Mouse (Mus musculus): ENCODE measurements at regions not wholly inside any gene's neighbourhood (a gene's known extent, or its start where the extent isn't known, plus 50 kb on each side); places are given as distances from the start of the nearest gene placed in this dataset.

DNA sequence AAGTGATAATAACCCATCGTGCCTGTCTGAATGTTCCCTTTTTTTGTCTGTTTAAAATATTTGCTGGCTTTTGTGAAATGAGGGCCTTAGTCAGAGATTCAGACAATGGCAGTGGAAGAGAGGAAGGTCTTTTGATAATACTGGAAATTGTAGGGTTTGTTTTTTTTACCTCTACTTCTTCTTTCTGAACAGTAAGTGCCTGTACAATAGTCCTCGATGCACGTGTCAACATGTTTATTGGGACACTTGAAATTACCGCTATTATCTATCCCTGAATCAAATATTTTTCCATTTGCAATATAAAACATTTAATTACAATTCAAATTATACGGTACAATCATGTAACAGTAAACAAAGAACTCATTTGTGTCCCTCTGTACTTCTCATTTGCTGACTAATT is 733.5 kb downstream of the Fam19a2 start:
- 70% methylated on average over 5 of the region's 5 CpGs for WGBS
- no peaks in the 10 kb centered on the region for H3K27me3 ChIP-seq (ENCODE audit: control insufficient read depth, insufficient read depth, low read length)
- no peak overlapping the region for H3K4me2 ChIP-seq (ENCODE audit: low read length)
- no peak for ATAC-seq (ENCODE audit: insufficient number of reproducible peaks, insufficient read depth, low FRiP score, low read depth)
- no peaks in the 10 kb centered on the region for H3K36me3 ChIP-seq (ENCODE audit: control insufficient read depth, insufficient read depth, low read length)
- no peaks in the 10 kb centered on the region for H3K9me3 ChIP-seq (ENCODE audit: control insufficient read depth, low read length)
- H3K4me3 ChIP-seq (ENCODE audit: control insufficient read depth in 1 of 2, insufficient read depth in 1 of 2, low read depth in 1 of 2, low read length in 2 of 2): no peak overlapping the region
- H3K4me1 ChIP-seq (ENCODE audit: control insufficient read depth in 2 of 2, insufficient read depth in 2 of 2, low read length in 2 of 2): no peaks in the 10 kb centered on the region
- no peak overlapping the region for H3K27ac ChIP-seq (replicated peaks in 1 of 2; ENCODE audit: control insufficient read depth in 1 of 2, insufficient read depth in 1 of 2, low read depth in 2 of 2, low read length in 2 of 2)
- H3K9ac ChIP-seq (ENCODE audit: low read length): no peak overlapping the region

DNA sequence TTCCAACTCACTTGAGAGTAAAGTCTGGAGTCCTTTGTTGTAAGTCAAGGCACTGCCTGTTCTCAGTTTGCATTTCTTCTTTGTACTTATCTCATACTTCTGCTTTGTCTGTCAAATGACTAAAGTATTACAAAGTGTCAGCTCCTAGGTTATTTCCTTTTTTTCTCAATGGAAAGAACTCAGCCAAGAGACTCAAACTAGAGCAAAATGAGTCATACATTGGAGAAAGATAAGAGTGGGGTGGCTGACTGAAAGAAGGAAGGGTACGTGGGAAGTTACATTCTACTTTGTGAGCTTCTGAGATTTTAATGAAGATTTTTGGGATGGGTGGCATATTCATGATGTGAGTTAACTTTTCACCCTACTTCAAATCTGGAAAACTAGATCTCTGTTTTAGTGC is 735.2 kb downstream of the Fam19a2 start:
- Histone ChIP-seq H3K36me3 (ENCODE audit: control insufficient read depth, insufficient read depth, low read length) (no peaks in the 10 kb centered on the region), H3K9ac (ENCODE audit: low read length) (no peak overlapping the region), H3K9me3 (ENCODE audit: control insufficient read depth, low read length) (no peaks in the 10 kb centered on the region), H3K4me3 (ENCODE audit: control insufficient read depth in 1 of 2, insufficient read depth in 1 of 2, low read depth in 1 of 2, low read length in 2 of 2) (no peak overlapping the region), H3K27ac (replicated peaks in 1 of 2; ENCODE audit: control insufficient read depth in 1 of 2, insufficient read depth in 1 of 2, low read depth in 2 of 2, low read length in 2 of 2) (no peak overlapping the region), H3K27me3 (ENCODE audit: control insufficient read depth, insufficient read depth, low read length) (no peaks in the 10 kb centered on the region), H3K4me1 (ENCODE audit: control insufficient read depth in 2 of 2, insufficient read depth in 2 of 2, low read length in 2 of 2) (no peaks in the 10 kb centered on the region), H3K4me2 (ENCODE audit: low read length) (no peak overlapping the region)
- WGBS: 46% methylated on average over 1 of the region's 1 CpGs
- no peak for ATAC-seq (ENCODE audit: insufficient number of reproducible peaks, insufficient read depth, low FRiP score, low read depth)

DNA sequence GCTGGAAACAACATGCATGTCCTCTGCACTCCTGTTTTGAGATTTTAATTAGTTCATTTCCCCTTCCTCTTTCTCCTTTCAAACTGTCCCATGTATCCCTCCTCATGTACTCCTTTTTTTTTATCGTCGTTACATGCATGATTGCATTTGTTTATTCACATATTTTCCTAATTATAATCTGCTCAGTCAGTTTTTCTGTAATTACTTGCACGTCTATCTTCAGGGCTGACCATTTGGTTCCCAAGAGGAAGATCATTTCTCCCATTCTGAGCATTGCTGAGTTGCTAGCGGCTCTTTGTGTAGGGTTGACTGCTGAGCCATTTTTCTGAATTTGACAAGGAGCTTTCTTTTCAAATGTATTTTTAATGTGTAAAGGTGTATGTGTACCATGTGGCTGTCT is 781.2 kb downstream of the Fam19a2 start:
- WGBS: 79% methylated on average over 4 of the region's 4 CpGs
- ATAC-seq (ENCODE audit: insufficient number of reproducible peaks, insufficient read depth, low FRiP score, low read depth): no peak
- no peaks in the 10 kb centered on the region for H3K36me3 ChIP-seq (ENCODE audit: control insufficient read depth, insufficient read depth, low read length)

DNA sequence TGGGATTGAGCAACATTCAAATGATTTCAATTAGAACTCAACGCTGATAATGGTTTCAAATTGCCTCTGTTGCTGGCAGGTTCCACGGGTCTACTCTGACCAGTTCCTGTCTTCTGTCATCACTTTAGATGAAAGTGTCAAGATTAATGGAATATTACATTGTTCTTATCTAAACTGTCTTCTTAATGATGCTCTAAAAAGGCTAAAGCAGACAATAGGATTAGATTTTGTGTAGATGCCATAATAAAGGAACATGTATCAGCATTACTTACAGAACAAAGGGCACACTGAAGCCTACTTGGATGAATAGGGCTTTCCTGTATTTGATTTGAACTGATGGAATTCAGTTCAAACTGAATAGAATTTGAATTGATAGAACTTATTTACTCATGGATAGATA is 782.0 kb downstream of the Fam19a2 start:
- Histone ChIP-seq H3K9ac (ENCODE audit: low read length) (no peak overlapping the region), H3K27ac (replicated peaks in 1 of 2; ENCODE audit: control insufficient read depth in 1 of 2, insufficient read depth in 1 of 2, low read depth in 2 of 2, low read length in 2 of 2) (no peak overlapping the region), H3K4me3 (ENCODE audit: control insufficient read depth in 1 of 2, insufficient read depth in 1 of 2, low read depth in 1 of 2, low read length in 2 of 2) (no peak overlapping the region), H3K4me1 (ENCODE audit: control insufficient read depth in 2 of 2, insufficient read depth in 2 of 2, low read length in 2 of 2) (no peaks in the 10 kb centered on the region), H3K27me3 (ENCODE audit: control insufficient read depth, insufficient read depth, low read length) (no peaks in the 10 kb centered on the region), H3K9me3 (ENCODE audit: control insufficient read depth, low read length) (no peaks in the 10 kb centered on the region), H3K4me2 (ENCODE audit: low read length) (no peak overlapping the region), H3K36me3 (ENCODE audit: control insufficient read depth, insufficient read depth, low read length) (no peaks in the 10 kb centered on the region)
- ATAC-seq (ENCODE audit: insufficient number of reproducible peaks, insufficient read depth, low FRiP score, low read depth): no peak
- WGBS: 71% methylated on average over 2 of the region's 2 CpGs

More for the DNA sequence above, 781.2 kb downstream of the Fam19a2 start:
- no peak overlapping the region for H3K4me3 ChIP-seq (ENCODE audit: control insufficient read depth in 1 of 2, insufficient read depth in 1 of 2, low read depth in 1 of 2, low read length in 2 of 2)
- no peaks in the 10 kb centered on the region for H3K27me3 ChIP-seq (ENCODE audit: control insufficient read depth, insufficient read depth, low read length)
- H3K9ac ChIP-seq (ENCODE audit: low read length): no peak overlapping the region
- H3K4me1 ChIP-seq (ENCODE audit: control insufficient read depth in 2 of 2, insufficient read depth in 2 of 2, low read length in 2 of 2): no peaks in the 10 kb centered on the region
- no peak overlapping the region for H3K4me2 ChIP-seq (ENCODE audit: low read length)
- no peak overlapping the region for H3K27ac ChIP-seq (replicated peaks in 1 of 2; ENCODE audit: control insufficient read depth in 1 of 2, insufficient read depth in 1 of 2, low read depth in 2 of 2, low read length in 2 of 2)
- H3K9me3 ChIP-seq (ENCODE audit: control insufficient read depth, low read length): no peaks in the 10 kb centered on the region

DNA sequence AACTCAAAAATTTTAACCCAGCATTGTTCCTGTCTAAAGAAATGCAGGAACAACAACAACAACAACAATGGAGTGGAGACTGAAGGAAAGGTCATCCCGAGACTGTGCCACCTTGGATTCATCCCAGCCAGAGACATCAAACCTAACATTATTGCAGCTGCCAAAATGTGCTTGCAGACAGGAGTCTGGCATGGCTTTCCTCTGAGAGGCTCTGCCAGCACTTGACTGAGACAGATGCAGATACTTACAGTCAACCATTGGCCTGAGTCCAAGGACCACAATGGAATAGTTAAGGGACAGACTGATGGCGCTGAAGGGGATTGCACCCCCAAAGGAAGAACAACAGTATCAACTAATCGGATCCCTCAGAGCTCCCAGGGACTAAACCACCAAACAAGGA is 819.0 kb downstream of the Fam19a2 start:
- ATAC-seq (ENCODE audit: insufficient number of reproducible peaks, insufficient read depth, low FRiP score, low read depth): peak; percentile 81
- H3K27ac ChIP-seq (replicated peaks in 1 of 2; ENCODE audit: control insufficient read depth in 1 of 2, insufficient read depth in 1 of 2, low read depth in 2 of 2, low read length in 2 of 2): peak overlapping the region in 1 of 2 experiments; percentile 16; a peak in 2 of 4 replicates
- no peak overlapping the region for H3K4me2 ChIP-seq (ENCODE audit: low read length)
- H3K4me1 ChIP-seq (ENCODE audit: control insufficient read depth in 2 of 2, insufficient read depth in 2 of 2, low read length in 2 of 2): peaks cover 8 to 11% of the 10 kb centered on the region in 2 experiments
- H3K36me3 ChIP-seq (ENCODE audit: control insufficient read depth, insufficient read depth, low read length): no peaks in the 10 kb centered on the region
- H3K9me3 ChIP-seq (ENCODE audit: control insufficient read depth, low read length): no peaks in the 10 kb centered on the region
- H3K27me3 ChIP-seq (ENCODE audit: control insufficient read depth, insufficient read depth, low read length): no peaks in the 10 kb centered on the region
- H3K4me3 ChIP-seq (ENCODE audit: control insufficient read depth in 1 of 2, insufficient read depth in 1 of 2, low read depth in 1 of 2, low read length in 2 of 2): no peak overlapping the region
- 26% methylated on average over 3 of the region's 3 CpGs for WGBS
- no peak overlapping the region for H3K9ac ChIP-seq (ENCODE audit: low read length)

DNA sequence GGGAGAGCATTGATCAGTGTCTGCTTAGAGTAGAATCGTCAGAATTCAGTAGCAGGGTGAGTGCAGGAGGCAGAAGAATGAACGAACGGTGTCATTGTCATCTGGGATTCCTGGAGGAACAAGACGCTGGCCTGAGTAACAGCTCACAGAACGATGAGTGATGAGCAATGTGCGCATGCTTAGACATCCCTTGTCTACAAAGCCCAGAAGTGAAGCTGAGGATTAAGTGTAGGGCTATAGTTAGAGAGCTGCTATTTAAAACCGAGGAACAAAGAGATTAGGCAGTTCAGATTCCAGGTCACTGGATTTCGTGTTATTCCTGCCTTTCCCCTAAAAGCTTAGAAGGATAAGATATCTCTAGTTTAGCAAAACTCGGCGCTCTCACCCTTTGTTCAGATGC is 826.8 kb downstream of the Fam19a2 start:
- Histone ChIP-seq H3K9ac (ENCODE audit: low read length) (no peak overlapping the region), H3K4me3 (ENCODE audit: control insufficient read depth in 1 of 2, insufficient read depth in 1 of 2, low read depth in 1 of 2, low read length in 2 of 2) (no peak overlapping the region), H3K4me2 (ENCODE audit: low read length) (peak overlapping the region; percentile 23), H3K36me3 (ENCODE audit: control insufficient read depth, insufficient read depth, low read length) (no peaks in the 10 kb centered on the region), H3K27ac (replicated peaks in 1 of 2; ENCODE audit: control insufficient read depth in 1 of 2, insufficient read depth in 1 of 2, low read depth in 2 of 2, low read length in 2 of 2) (no peak overlapping the region), H3K9me3 (ENCODE audit: control insufficient read depth, low read length) (no peaks in the 10 kb centered on the region), H3K27me3 (ENCODE audit: control insufficient read depth, insufficient read depth, low read length) (no peaks in the 10 kb centered on the region), H3K4me1 (ENCODE audit: control insufficient read depth in 2 of 2, insufficient read depth in 2 of 2, low read length in 2 of 2) (0 out of 4 replicates have a peak, but pooled peaks cover 0 to 4% of the 10 kb centered on the region in 2 experiments)
- no peak for ATAC-seq (ENCODE audit: insufficient number of reproducible peaks, insufficient read depth, low FRiP score, low read depth)
- 33% methylated on average over 10 of the region's 10 CpGs for WGBS

DNA sequence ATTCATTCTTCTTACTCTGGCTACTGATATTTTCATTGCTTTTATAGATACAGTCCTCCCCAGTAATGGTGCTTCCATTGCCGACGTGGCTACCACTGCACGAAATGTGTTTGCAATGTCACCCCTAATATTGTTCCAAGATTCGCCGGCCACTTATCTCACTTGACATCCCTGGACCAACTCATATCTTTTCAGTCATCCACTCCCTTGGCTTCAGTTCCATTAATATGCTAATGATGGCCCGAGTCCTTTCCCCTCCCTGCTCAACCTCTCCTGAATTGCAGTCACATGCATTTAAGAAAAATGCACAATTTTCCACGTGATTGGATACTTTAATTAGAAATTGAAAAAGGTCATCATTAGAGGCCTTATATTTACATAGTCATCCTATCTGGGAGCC is 827.6 kb downstream of the Fam19a2 start:
- Histone ChIP-seq H3K36me3 (ENCODE audit: control insufficient read depth, insufficient read depth, low read length) (no peaks in the 10 kb centered on the region), H3K4me3 (ENCODE audit: control insufficient read depth in 1 of 2, insufficient read depth in 1 of 2, low read depth in 1 of 2, low read length in 2 of 2) (no peak overlapping the region), H3K9ac (ENCODE audit: low read length) (no peak overlapping the region), H3K27me3 (ENCODE audit: control insufficient read depth, insufficient read depth, low read length) (no peaks in the 10 kb centered on the region), H3K4me1 (ENCODE audit: control insufficient read depth in 2 of 2, insufficient read depth in 2 of 2, low read length in 2 of 2) (0 out of 4 replicates have a peak, but pooled peaks cover 0 to 4% of the 10 kb centered on the region in 2 experiments), H3K4me2 (ENCODE audit: low read length) (no peak overlapping the region), H3K9me3 (ENCODE audit: control insufficient read depth, low read length) (no peaks in the 10 kb centered on the region), H3K27ac (replicated peaks in 1 of 2; ENCODE audit: control insufficient read depth in 1 of 2, insufficient read depth in 1 of 2, low read depth in 2 of 2, low read length in 2 of 2) (no peak overlapping the region)
- WGBS: 85% methylated on average over 7 of the region's 7 CpGs
- no peak for ATAC-seq (ENCODE audit: insufficient number of reproducible peaks, insufficient read depth, low FRiP score, low read depth)

DNA sequence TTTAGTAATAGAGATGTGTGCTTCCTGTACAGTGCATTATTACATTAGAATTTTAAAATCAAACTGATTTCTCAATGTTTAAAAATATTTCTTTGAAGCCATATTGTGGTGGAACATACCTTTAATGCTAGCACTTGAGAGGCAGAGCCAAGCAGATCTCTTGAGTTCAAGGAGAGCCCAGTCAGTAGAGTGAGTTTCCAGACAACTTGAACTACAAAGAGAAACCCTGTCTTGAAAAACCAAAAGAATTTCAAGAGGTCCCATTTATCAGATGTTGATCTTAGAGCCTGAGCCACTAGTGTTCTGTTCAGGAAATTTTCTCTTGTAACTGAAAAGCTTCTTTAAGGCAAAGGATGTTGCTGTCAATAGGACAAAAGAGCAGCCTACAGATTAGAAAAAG is 855.8 kb downstream of the Fam19a2 start:
- Histone ChIP-seq H3K27ac (replicated peaks in 1 of 2; ENCODE audit: control insufficient read depth in 1 of 2, insufficient read depth in 1 of 2, low read depth in 2 of 2, low read length in 2 of 2) (no peak overlapping the region), H3K36me3 (ENCODE audit: control insufficient read depth, insufficient read depth, low read length) (no peaks in the 10 kb centered on the region), H3K4me1 (ENCODE audit: control insufficient read depth in 2 of 2, insufficient read depth in 2 of 2, low read length in 2 of 2) (no peaks in the 10 kb centered on the region), H3K9me3 (ENCODE audit: control insufficient read depth, low read length) (no peaks in the 10 kb centered on the region), H3K4me2 (ENCODE audit: low read length) (no peak overlapping the region), H3K4me3 (ENCODE audit: control insufficient read depth in 1 of 2, insufficient read depth in 1 of 2, low read depth in 1 of 2, low read length in 2 of 2) (no peak overlapping the region), H3K27me3 (ENCODE audit: control insufficient read depth, insufficient read depth, low read length) (no peaks in the 10 kb centered on the region), H3K9ac (ENCODE audit: low read length) (no peak overlapping the region)
- ATAC-seq (ENCODE audit: insufficient number of reproducible peaks, insufficient read depth, low FRiP score, low read depth): no peak

All from heart, embryonic 14.5 days (tissue).